Mouse (Mus musculus): ENCODE data around the gene Tbc1d25. TPM values are rescaled to one million over a fixed set of nuclear protein-coding genes. Genes with fewer than 3 reads are reported as not detected.

Tbc1d25 gene
- polyA plus RNA-seq, 1 experiment from 2014 or later = 4.0 TPM

- no peaks in the 10 kb centered on the region for H3K36me3 ChIP-seq (ENCODE audit: control insufficient read depth, insufficient read depth)
- ATAC-seq = no peak; the same call in 1 of the 2 replicates
- no peaks in the 10 kb centered on the region for H3K9me3 ChIP-seq (ENCODE audit: control insufficient read depth)
- peak overlapping the region; percentile 58 for H3K9ac ChIP-seq (ENCODE audit: low read depth, low read length)
- TF ChIP-seq CTCF (IDR thresholded peaks at IDR 0.05; ENCODE audit: low read depth) = peak; percentile 34
- 13% methylated on average over 13 of the region's 13 CpGs for WGBS
- H3K27ac ChIP-seq (ENCODE audit: low read depth, low read length) = peak overlapping the region; percentile 60; the same call in 1 of the 2 replicates
- peak overlapping the region; percentile 61 for H3K4me3 ChIP-seq (ENCODE audit: low read depth, low read length)
- no peaks in the 10 kb centered on the region for H3K27me3 ChIP-seq (replicated peaks; ENCODE audit: control insufficient read depth, insufficient read depth, low read length)
- H3K4me1 ChIP-seq (replicated peaks; ENCODE audit: control insufficient read depth, insufficient read depth, low read length) = no peaks in the 10 kb centered on the region
- H3K4me2 ChIP-seq (replicated peaks; ENCODE audit: low read depth) = peak overlapping the region; percentile 73
Measured at GRCm38 (mm10) chrX:8192126-8192639, 16.2 kb upstream of the Tbc1d25 start.

GRCm38 (mm10) chrX:8182871-8183540 is 7.0 kb upstream of the Tbc1d25 start:
- no peak overlapping the region for H3K27ac ChIP-seq (ENCODE audit: low read depth, low read length)
- H3K4me2 ChIP-seq (replicated peaks; ENCODE audit: low read depth) = no peak overlapping the region
- H3K36me3 ChIP-seq (ENCODE audit: control insufficient read depth, insufficient read depth) = no peaks in the 10 kb centered on the region
- WGBS = 21% methylated on average over 7 of the region's 7 CpGs
- no peaks in the 10 kb centered on the region for H3K27me3 ChIP-seq (replicated peaks; ENCODE audit: control insufficient read depth, insufficient read depth, low read length)
- H3K4me3 ChIP-seq (ENCODE audit: low read depth, low read length) = no peak overlapping the region
- no peak overlapping the region for H3K9ac ChIP-seq (ENCODE audit: low read depth, low read length)
- H3K9me3 ChIP-seq (ENCODE audit: control insufficient read depth) = no peaks in the 10 kb centered on the region
- H3K4me1 ChIP-seq (replicated peaks; ENCODE audit: control insufficient read depth, insufficient read depth, low read length) = no peaks in the 10 kb centered on the region
- no peak for ATAC-seq
- no peak for TF ChIP-seq CTCF (IDR thresholded peaks at IDR 0.05; ENCODE audit: low read depth)

- no peaks in the 10 kb centered on the region for H3K9me3 ChIP-seq (ENCODE audit: control insufficient read depth)
- H3K4me1 ChIP-seq (replicated peaks; ENCODE audit: control insufficient read depth, insufficient read depth, low read length) = no peaks in the 10 kb centered on the region
- H3K27ac ChIP-seq (ENCODE audit: low read depth, low read length) = no peak overlapping the region
- no peaks in the 10 kb centered on the region for H3K27me3 ChIP-seq (replicated peaks; ENCODE audit: control insufficient read depth, insufficient read depth, low read length)
- no peak for TF ChIP-seq CTCF (IDR thresholded peaks at IDR 0.05; ENCODE audit: low read depth)
- no peak overlapping the region for H3K4me2 ChIP-seq (replicated peaks; ENCODE audit: low read depth)
- H3K36me3 ChIP-seq (ENCODE audit: control insufficient read depth, insufficient read depth) = no peaks in the 10 kb centered on the region
- H3K4me3 ChIP-seq (ENCODE audit: low read depth, low read length) = no peak overlapping the region
- ATAC-seq = no peak
- no peak overlapping the region for H3K9ac ChIP-seq (ENCODE audit: low read depth, low read length)
- WGBS = 81% methylated on average over 5 of the region's 5 CpGs
Measured at GRCm38 (mm10) chrX:8179646-8180045, 3.7 kb upstream of the Tbc1d25 start.

- Histone ChIP-seq H3K9ac (ENCODE audit: low read depth, low read length) (no peak overlapping the region), H3K4me3 (ENCODE audit: low read depth, low read length) (no peak overlapping the region), H3K4me2 (replicated peaks; ENCODE audit: low read depth) (no peak overlapping the region), H3K27ac (ENCODE audit: low read depth, low read length) (no peak overlapping the region), H3K4me1 (replicated peaks; ENCODE audit: control insufficient read depth, insufficient read depth, low read length) (no peaks in the 10 kb centered on the region), H3K27me3 (replicated peaks; ENCODE audit: control insufficient read depth, insufficient read depth, low read length) (no peaks in the 10 kb centered on the region), H3K9me3 (ENCODE audit: control insufficient read depth) (no peaks in the 10 kb centered on the region), H3K36me3 (ENCODE audit: control insufficient read depth, insufficient read depth) (no peaks in the 10 kb centered on the region)
- no peak for ATAC-seq
- TF ChIP-seq CTCF (IDR thresholded peaks at IDR 0.05; ENCODE audit: low read depth) = no peak
- WGBS = 60% methylated on average over 2 of the region's 2 CpGs
Measured at GRCm38 (mm10) chrX:8178871-8179270, 2.9 kb upstream of the Tbc1d25 start.

- H3K27me3 ChIP-seq (replicated peaks; ENCODE audit: control insufficient read depth, insufficient read depth, low read length) = no peaks in the 10 kb centered on the region
- no peaks in the 10 kb centered on the region for H3K9me3 ChIP-seq (ENCODE audit: control insufficient read depth)
- no peaks in the 10 kb centered on the region for H3K36me3 ChIP-seq (ENCODE audit: control insufficient read depth, insufficient read depth)
- H3K9ac ChIP-seq (ENCODE audit: low read depth, low read length) = peak overlapping the region; percentile 49
- H3K4me1 ChIP-seq (replicated peaks; ENCODE audit: control insufficient read depth, insufficient read depth, low read length) = no peaks in the 10 kb centered on the region
- H3K4me2 ChIP-seq (replicated peaks; ENCODE audit: low read depth) = peak overlapping the region; percentile 68
- 20% methylated on average over 4 of the region's 4 CpGs for WGBS
- peak overlapping the region; percentile 56 for H3K4me3 ChIP-seq (ENCODE audit: low read depth, low read length)
- no peak overlapping the region for H3K27ac ChIP-seq (ENCODE audit: low read depth, low read length)
- ATAC-seq = no peak
- TF ChIP-seq CTCF (IDR thresholded peaks at IDR 0.05; ENCODE audit: low read depth) = no peak
Measured at GRCm38 (mm10) chrX:8175169-8175503, 845 bp downstream of the Tbc1d25 start.

- no peaks in the 10 kb centered on the region for H3K9me3 ChIP-seq (ENCODE audit: control insufficient read depth)
- H3K9ac ChIP-seq (ENCODE audit: low read depth, low read length) = no peak overlapping the region
- 90% methylated on average over 10 of the region's 10 CpGs for WGBS
- H3K36me3 ChIP-seq (ENCODE audit: control insufficient read depth, insufficient read depth) = no peaks in the 10 kb centered on the region
- no peak overlapping the region for H3K27ac ChIP-seq (ENCODE audit: low read depth, low read length)
- TF ChIP-seq CTCF (IDR thresholded peaks at IDR 0.05; ENCODE audit: low read depth) = no peak
- no peak for ATAC-seq
- H3K4me3 ChIP-seq (ENCODE audit: low read depth, low read length) = no peak overlapping the region
- no peaks in the 10 kb centered on the region for H3K4me1 ChIP-seq (replicated peaks; ENCODE audit: control insufficient read depth, insufficient read depth, low read length)
- H3K27me3 ChIP-seq (replicated peaks; ENCODE audit: control insufficient read depth, insufficient read depth, low read length) = no peaks in the 10 kb centered on the region
- no peak overlapping the region for H3K4me2 ChIP-seq (replicated peaks; ENCODE audit: low read depth)
Measured at GRCm38 (mm10) chrX:8167716-8168647, 8.0 kb downstream of the Tbc1d25 start.
